In the genomic region with DNA sequence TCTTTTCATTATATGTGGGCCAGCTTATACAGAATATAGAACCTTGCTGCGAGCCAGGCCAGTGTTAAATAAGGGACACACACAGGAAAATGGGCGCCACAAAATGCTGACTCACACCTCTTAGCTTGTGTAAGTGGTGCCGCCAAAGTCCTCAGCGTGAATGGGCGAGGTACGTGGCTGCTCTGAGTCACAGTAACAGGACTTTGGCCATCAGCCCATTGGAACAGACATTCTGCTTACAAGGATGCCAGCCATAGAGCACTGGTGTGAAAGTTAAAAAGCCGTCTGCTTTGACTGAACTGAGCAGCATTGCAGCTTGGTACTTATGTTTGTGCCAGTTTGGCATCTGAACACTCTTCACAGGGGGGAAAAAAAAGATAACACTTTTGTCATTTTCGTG, we compare ENCODE assay signal across 9 mouse cellular contexts.
DNase-seq lines count a peak whose midpoint lies in the region; ATAC-seq and TF ChIP-seq lines count a peak whose summit lies in the region.
"Had no signal": no experiment of that assay in that cellular context is flagged by ENCODE, and none has a peak within 500 bp of the region (broad histone marks: within the 10 kb centered on the region; RNA-seq: fewer than 3 reads in every experiment).

No protein-coding gene starts in this region.

- intact Hi-C loops in gastrocnemius, adult 2 months (cut with DNase I), result loop anchor here (10.0 kb wide), 1 partner anchor 101 kb away; no protein-coding TSS in a partner anchor

- ATAC-seq in limb, embryonic 14.5 days (ENCODE audit: low FRiP score, low read depth), result no peak

- DNase-seq in limb, embryonic 14.5 days (ENCODE audit: low spot score), result peak; percentile 27
- no peak for DNase-seq in limb, embryonic 10.5 days (ENCODE audit: low spot score)
- DNase-seq in c-Kit-positive CD71-positive TER-119-negative erythroid progenitor cells, embryonic 14.5 days (ENCODE audit: low read depth), result peak; percentile 33
- peak; percentile 83 for DNase-seq in gastrocnemius, adult 2 months
- DNase-seq in kidney, postnatal 14 days, result peak; percentile 71
- DNase-seq in lung, adult 2 months, result peak; percentile 57
- peak; percentile 80 to 83 for DNase-seq in right cerebral cortex, postnatal 36 days (ENCODE audit: low spot score in 2 of 2)
- DNase-seq in B cell, adult 2 months, result no peak

- H3K9me3 ChIP-seq in limb, embryonic 14.5 days (ENCODE audit: control insufficient read depth, low read length), result no peaks in the 10 kb centered on the region
- no peaks in the 10 kb centered on the region for H3K9me3 ChIP-seq in limb, embryonic 10.5 days (replicated peaks)
- H3K9me3 ChIP-seq: limb, embryonic 12.5 days had no signal

- no peak overlapping the region for H3K9ac ChIP-seq in limb, embryonic 14.5 days (ENCODE audit: low read depth, low read length, severe bottlenecking)
- H3K9ac ChIP-seq: limb, embryonic 12.5 days had no signal

- H3K4me1 ChIP-seq in limb, embryonic 14.5 days (ENCODE audit: control insufficient read depth, insufficient read depth, low read length), result peaks cover 13% of the 10 kb centered on the region; the same call in 1 of the 2 replicates
- peaks cover 14% of the 10 kb centered on the region; the same call in 1 of the 2 replicates for H3K4me1 ChIP-seq in limb, embryonic 10.5 days
- H3K4me1 ChIP-seq in lung, adult 2 months (ENCODE audit: control insufficient read depth, insufficient read depth, low read length), result no peaks in the 10 kb centered on the region

- no peaks in the 10 kb centered on the region for H3K27me3 ChIP-seq in limb, embryonic 14.5 days (ENCODE audit: control insufficient read depth, insufficient read depth, low read length)
- H3K27me3 ChIP-seq in limb, embryonic 10.5 days (ENCODE audit: low read depth, poor library complexity, severe bottlenecking), result no peaks in the 10 kb centered on the region
- H3K27me3 ChIP-seq: limb, embryonic 12.5 days had no signal

- H3K27ac ChIP-seq in limb, embryonic 14.5 days (replicated peaks; ENCODE audit: low read depth, low read length), result no peak overlapping the region
- no peak overlapping the region for H3K27ac ChIP-seq in limb, embryonic 10.5 days
- H3K27ac ChIP-seq in gastrocnemius, adult 2 months, result no peak overlapping the region
- H3K27ac ChIP-seq: limb, embryonic 12.5 days had no signal

- 67% methylated on average over 8 of the region's 8 CpGs for WGBS in limb, embryonic 14.5 days
- WGBS in limb, embryonic 10.5 days, result 88% methylated on average over 8 of the region's 8 CpGs
- 28% methylated on average over 8 of the region's 8 CpGs for WGBS in lung, adult 2 months

- no peak for TF ChIP-seq CTCF in gastrocnemius, adult 2 months (IDR thresholded peaks at IDR 0.05)
- no peak for TF ChIP-seq CTCF in lung, adult 2 months (IDR thresholded peaks at IDR 0.05; ENCODE audit: insufficient read depth, low read length)

- no peaks in the 10 kb centered on the region for H3K36me3 ChIP-seq in limb, embryonic 14.5 days (ENCODE audit: control insufficient read depth, insufficient read depth, low read length)
- no peaks in the 10 kb centered on the region for H3K36me3 ChIP-seq in limb, embryonic 10.5 days
- H3K36me3 ChIP-seq: limb, embryonic 12.5 days had no signal

- H3K4me3 ChIP-seq in limb, embryonic 14.5 days (replicated peaks; ENCODE audit: low read length), result no peak overlapping the region
- no peak overlapping the region for H3K4me3 ChIP-seq in limb, embryonic 10.5 days
- peak overlapping the region; percentile 43 for H3K4me3 ChIP-seq in gastrocnemius, adult 2 months
- H3K4me3 ChIP-seq in lung, adult 2 months (replicated peaks; ENCODE audit: extremely low read depth, low read depth, low read length), result no peak overlapping the region
- H3K4me3 ChIP-seq: limb, embryonic 12.5 days had no signal

- no peak overlapping the region for H3K4me2 ChIP-seq in limb, embryonic 14.5 days (replicated peaks; ENCODE audit: low read depth, low read length, severe bottlenecking)
- H3K4me2 ChIP-seq: limb, embryonic 12.5 days had no signal

- TF ChIP-seq POLR2A in limb, embryonic 14.5 days (IDR thresholded peaks at IDR 0.05; ENCODE audit: borderline replicate concordance, extremely low read depth, insufficient read depth, insufficient read length), result no peak
- no peak for TF ChIP-seq POLR2A in lung, adult 2 months (IDR thresholded peaks at IDR 0.05; ENCODE audit: borderline replicate concordance, extremely low read depth, low read depth, low read length)

Comparison
In these comparisons a context has a peak if more than half of its experiments do, and no peak if none do; other contexts are left out.
1. DNase-seq: peak in limb, embryonic 14.5 days (single experiment), c-Kit-positive CD71-positive TER-119-negative erythroid progenitor cells, embryonic 14.5 days (single experiment), gastrocnemius, adult 2 months (single experiment), kidney, postnatal 14 days (single experiment), lung, adult 2 months (single experiment) and right cerebral cortex, postnatal 36 days (2 of 2); none in limb, embryonic 10.5 days (single experiment) and B cell, adult 2 months (0 of 2).